Mouse (Mus musculus): ENCODE results near the gene Ifit3. TPM values are rescaled to one million over a fixed set of nuclear protein-coding genes. Genes with fewer than 3 reads are reported as not detected.

Gene Ifit3
- 20.4 TPM for polyA plus RNA-seq (2014; fragmentation: Illumina TruSeq; extraction: RNeasy Lipid Tissue Mini Kit (QIAGEN cat#74804); ENCODE audit: low read depth, low replicate concordance)

DNA sequence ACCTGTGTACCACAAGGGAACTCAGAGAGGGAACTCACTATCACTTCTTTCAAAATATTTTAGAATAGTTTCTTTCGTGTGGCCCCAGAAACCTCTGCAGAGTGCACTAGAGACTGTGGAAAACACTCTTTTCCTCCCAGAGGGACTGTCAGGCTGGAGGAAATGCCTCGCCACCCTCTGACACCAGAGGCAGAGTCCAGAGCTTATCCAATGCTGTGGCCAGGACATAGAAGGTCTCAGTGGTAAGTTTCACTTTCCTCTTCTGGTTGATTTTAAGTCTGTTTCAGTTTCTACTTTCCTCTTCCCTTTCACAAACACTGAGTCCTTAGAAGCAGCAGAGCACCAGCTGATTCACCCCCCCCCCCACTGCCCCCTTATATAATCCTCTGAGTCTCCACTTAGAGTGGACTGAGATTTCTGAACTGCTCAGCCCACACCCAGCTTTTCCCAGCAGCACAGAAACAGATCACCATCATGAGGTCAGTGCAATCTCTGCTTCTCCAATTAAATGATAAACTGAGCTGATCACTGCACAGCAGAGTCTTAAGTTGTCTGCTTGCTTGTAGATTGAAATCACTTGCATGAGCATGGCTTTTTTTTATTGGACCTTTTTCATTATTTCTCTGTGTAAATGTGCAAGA lies at the start of gene Ifit3:
Ifit3 (plus strand) TSS at position 406 of the 641 bp plus-strand sequence.

DNA sequence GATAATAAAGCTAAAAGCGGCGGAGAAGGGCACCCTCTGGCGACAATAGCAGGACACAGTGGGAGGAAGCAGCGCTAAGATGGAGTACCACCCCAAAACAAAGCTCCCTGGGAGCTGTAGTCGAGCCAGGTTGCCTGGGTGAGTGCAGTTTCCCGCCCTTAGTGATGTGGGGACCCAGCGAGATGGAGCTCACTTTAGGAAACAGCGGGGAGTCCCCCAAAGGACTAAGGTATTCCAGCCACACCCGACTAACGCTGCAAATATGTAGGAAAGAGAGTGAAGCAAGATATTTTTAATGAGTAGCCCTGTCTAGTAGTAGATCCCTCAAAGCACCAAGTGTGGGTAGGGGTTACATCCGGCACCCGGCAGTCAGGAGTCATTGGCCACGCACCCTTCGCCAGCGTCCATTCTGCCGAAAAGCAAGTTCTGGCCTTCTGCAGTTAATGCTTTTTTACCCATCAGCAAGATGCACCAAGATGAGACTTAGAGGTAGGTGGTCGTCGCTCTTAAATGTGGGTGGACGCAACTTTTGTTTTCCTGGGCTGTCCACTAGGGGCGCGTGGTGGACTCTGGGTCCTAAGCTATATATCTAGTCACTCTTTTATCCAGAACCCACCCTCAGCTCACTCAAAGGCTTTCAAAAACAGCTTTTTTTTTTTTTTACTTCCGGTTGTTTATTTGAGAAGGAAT lies 32.7 kb upstream of the Ifit3 start, which contains the start of gene Ifit2:
Ifit2 (plus strand) TSS at position 161 of the 690 bp plus-strand sequence.

DNA sequence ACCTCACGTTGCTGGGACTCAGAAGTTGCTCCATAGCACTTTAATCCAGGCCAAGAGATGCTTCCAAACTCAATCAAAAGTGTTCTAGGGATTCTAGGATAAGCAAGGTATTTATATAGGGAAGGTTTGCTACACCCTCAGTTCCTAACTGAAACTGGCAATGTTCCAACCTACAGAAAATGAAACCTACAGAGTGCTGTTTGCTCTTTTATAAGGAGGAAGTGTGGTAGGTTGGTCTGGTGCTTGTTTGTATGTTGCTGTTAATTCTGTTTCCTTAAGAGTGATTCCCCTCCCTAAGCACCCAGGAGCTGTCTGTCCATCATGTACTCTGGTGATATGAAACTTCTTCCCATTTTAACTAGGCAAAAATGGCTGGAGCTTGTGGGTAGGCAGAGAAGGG lies 18.6 kb downstream of the Ifit3 start, which contains the start of gene Ifit1bl1:
Ifit1bl1 (minus strand) TSS at position 69 of the 400 bp plus-strand sequence.

DNA sequence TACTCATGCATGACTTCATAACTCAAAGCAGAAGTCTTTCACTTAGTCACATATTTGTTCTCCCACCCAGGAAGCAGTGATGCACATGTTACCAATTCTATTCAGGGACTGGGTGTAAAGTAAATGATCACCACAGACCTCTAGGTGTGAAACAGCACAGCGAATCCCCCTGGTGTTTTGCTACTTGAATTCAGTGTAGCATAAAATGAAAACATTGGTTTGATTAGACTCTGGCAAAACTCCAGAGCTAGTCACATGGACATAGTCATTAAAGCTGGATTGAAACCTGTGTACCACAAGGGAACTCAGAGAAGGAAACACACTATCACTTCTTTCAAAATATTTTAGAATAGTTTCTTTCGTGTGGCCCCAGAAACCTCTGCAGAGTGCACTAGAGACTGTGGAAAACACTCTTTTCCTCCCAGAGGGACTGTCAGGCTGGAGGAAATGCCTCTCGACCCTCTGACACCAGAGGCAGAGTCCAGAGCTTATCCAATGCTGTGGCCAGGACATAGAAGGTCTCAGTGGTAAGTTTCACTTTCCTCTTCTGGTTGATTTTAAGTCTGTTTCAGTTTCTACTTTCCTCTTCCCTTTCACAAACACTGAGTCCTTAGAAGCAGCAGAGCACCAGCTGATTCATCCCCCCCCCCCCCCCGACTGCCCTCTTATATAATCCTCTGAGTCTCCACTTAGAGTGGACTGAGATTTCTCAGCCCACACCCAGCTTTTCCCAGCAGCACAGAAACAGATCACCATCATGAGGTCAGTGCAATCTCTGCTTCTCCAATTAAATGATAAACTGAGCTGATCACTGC lies 24.1 kb downstream of the Ifit3 start, which contains the start of gene Ifit3b:
Ifit3b (plus strand) TSS at position 734 of the 815 bp plus-strand sequence.

Other genes with a start within 250 kb of the Ifit3 start
- gene Ch25h, start 108.4 kb upstream of the Ifit3 start, polyA plus RNA-seq (2014; fragmentation: Illumina TruSeq; extraction: RNeasy Lipid Tissue Mini Kit (QIAGEN cat#74804); ENCODE audit: low read depth, low replicate concordance), result not detected
- 297 TPM for gene Lipa, start 56.1 kb upstream of the Ifit3 start, polyA plus RNA-seq (2014; fragmentation: Illumina TruSeq; extraction: RNeasy Lipid Tissue Mini Kit (QIAGEN cat#74804); ENCODE audit: low read depth, low replicate concordance)
- 6.1 TPM for gene Ifit2, start 32.8 kb upstream of the Ifit3 start, polyA plus RNA-seq (2014; fragmentation: Illumina TruSeq; extraction: RNeasy Lipid Tissue Mini Kit (QIAGEN cat#74804); ENCODE audit: low read depth, low replicate concordance)
- 0.69 TPM for gene Ifit1bl1, start 18.4 kb downstream of the Ifit3 start, polyA plus RNA-seq (2014; fragmentation: Illumina TruSeq; extraction: RNeasy Lipid Tissue Mini Kit (QIAGEN cat#74804); ENCODE audit: low read depth, low replicate concordance)
- 6.1 TPM for gene Ifit3b, start 24.4 kb downstream of the Ifit3 start, polyA plus RNA-seq (2014; fragmentation: Illumina TruSeq; extraction: RNeasy Lipid Tissue Mini Kit (QIAGEN cat#74804); ENCODE audit: low read depth, low replicate concordance)
- gene Ifit1bl2, start 57.2 kb downstream of the Ifit3 start, polyA plus RNA-seq (2014; fragmentation: Illumina TruSeq; extraction: RNeasy Lipid Tissue Mini Kit (QIAGEN cat#74804); ENCODE audit: low read depth, low replicate concordance), result 0.13 TPM
- 18.9 TPM for gene Ifit1, start 57.3 kb downstream of the Ifit3 start, polyA plus RNA-seq (2014; fragmentation: Illumina TruSeq; extraction: RNeasy Lipid Tissue Mini Kit (QIAGEN cat#74804); ENCODE audit: low read depth, low replicate concordance)
- 61.3 TPM for gene Slc16a12, start 163.8 kb downstream of the Ifit3 start, polyA plus RNA-seq (2014; fragmentation: Illumina TruSeq; extraction: RNeasy Lipid Tissue Mini Kit (QIAGEN cat#74804); ENCODE audit: low read depth, low replicate concordance)